Mouse (Mus musculus) small intestine, adult 2 months (tissue): ENCODE data around the gene Gper1.

Experiments used
- CTCF ChIP-seq: fragments of 200-500 bp; IDR thresholded peaks from 2 replicates; pipeline ENCODE4 v1.5.1; 2012; ENCODE audit warnings: low read depth, mild to moderate bottlenecking, control low read depth, inconsistent platforms, low read length, moderate library complexity, mixed read lengths; ENCODE audit not compliant: insufficient replicate concordance, insufficient read length; ENCODE audit errors: extremely low read depth
- POLR2A ChIP-seq: fragments of 200-500 bp; IDR thresholded peaks from 2 replicates; pipeline ENCODE4 v1.6.1; 2012; ENCODE audit warnings: low read depth, mild to moderate bottlenecking, control low read depth, inconsistent platforms, low read length, moderate library complexity

DNA sequence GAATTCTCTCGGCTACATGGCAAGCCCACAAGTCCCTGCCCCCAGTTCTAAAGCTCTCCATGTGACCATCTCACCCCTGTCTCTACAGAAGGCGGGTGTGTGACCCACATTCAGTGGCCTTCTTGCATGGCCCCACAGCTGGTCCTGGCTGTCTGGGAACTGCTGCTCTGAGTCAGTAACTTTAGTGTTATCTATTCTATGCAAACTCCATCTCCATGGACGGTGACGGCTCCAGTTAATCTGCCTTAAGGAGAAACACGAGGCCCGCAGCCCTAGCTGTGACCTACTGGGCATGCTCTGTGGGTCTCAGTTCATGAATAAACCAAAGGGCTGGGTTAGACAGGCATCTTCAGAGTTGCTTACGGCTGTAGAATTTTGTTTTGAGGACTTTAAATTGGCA lies 28.6 kb upstream of the Gper1 start:
- TF ChIP-seq CTCF (no peak), POLR2A (no peak)
